In genomic region chr1:93445111-93445821, GRCm38 (mm10) we compare ENCODE assay signal across 8 mouse cellular contexts. TPM values are rescaled to one million over a fixed set of nuclear protein-coding genes. Genes with fewer than 3 reads are reported as not detected.
DNase-seq lines count a peak whose midpoint lies in the region; ATAC-seq and TF ChIP-seq lines count a peak whose summit lies in the region.

No protein-coding gene starts in this region.

- H3K4me1 ChIP-seq in heart, embryonic 15.5 days (replicated peaks), result peaks cover 32% of the 10 kb centered on the region
- H3K4me1 ChIP-seq in liver, embryonic 14.5 days (replicated peaks; ENCODE audit: control insufficient read depth in 2 of 2, insufficient read depth in 2 of 2, low read length in 1 of 2), result peaks cover 10 to 27% of the 10 kb centered on the region in 2 experiments
- peaks cover 25% of the 10 kb centered on the region for H3K4me1 ChIP-seq in stomach, embryonic 15.5 days

- no peaks in the 10 kb centered on the region for H3K27me3 ChIP-seq in heart, embryonic 15.5 days
- H3K27me3 ChIP-seq in liver, embryonic 14.5 days (ENCODE audit: control insufficient read depth, insufficient read depth, low read length), result no peaks in the 10 kb centered on the region
- no peaks in the 10 kb centered on the region for H3K27me3 ChIP-seq in stomach, embryonic 15.5 days (replicated peaks)

- peak overlapping the region; percentile 87 for H3K9ac ChIP-seq in heart, embryonic 15.5 days
- H3K9ac ChIP-seq in liver, embryonic 14.5 days (replicated peaks), result peak overlapping the region; percentile 85
- H3K9ac ChIP-seq in stomach, embryonic 15.5 days, result peak overlapping the region; percentile 82

- WGBS in heart, embryonic 15.5 days, result under 1% methylated on average over 65 of the region's 84 CpGs
- WGBS in liver, embryonic 14.5 days (ENCODE audit: insufficient replicate concordance), result under 1% methylated on average over 84 of the region's 84 CpGs
- under 1% methylated on average over 79 of the region's 84 CpGs for WGBS in stomach, embryonic 15.5 days

- H3K9me3 ChIP-seq in heart, embryonic 15.5 days (replicated peaks), result no peaks in the 10 kb centered on the region
- H3K9me3 ChIP-seq in liver, embryonic 14.5 days (ENCODE audit: control insufficient read depth, low read length), result no peaks in the 10 kb centered on the region
- no peaks in the 10 kb centered on the region for H3K9me3 ChIP-seq in stomach, embryonic 15.5 days

- H3K4me3 ChIP-seq in heart, embryonic 15.5 days, result peak overlapping the region; percentile 85
- H3K4me3 ChIP-seq in liver, embryonic 14.5 days (ENCODE audit: insufficient read depth in 1 of 2, low read depth in 2 of 2, low read length in 2 of 2), result peak overlapping the region; percentile 74 to 97
- peak overlapping the region; percentile 94 for H3K4me3 ChIP-seq in stomach, embryonic 15.5 days (replicated peaks)

- H3K36me3 ChIP-seq in heart, embryonic 15.5 days, result peaks cover 21% of the 10 kb centered on the region
- H3K36me3 ChIP-seq in liver, embryonic 14.5 days (replicated peaks; ENCODE audit: control insufficient read depth, insufficient read depth, low read depth), result peaks cover 6% of the 10 kb centered on the region
- peaks cover 11% of the 10 kb centered on the region for H3K36me3 ChIP-seq in stomach, embryonic 15.5 days

- TF ChIP-seq POLR2A in brain, embryonic 14.5 days (IDR thresholded peaks at IDR 0.05; ENCODE audit: borderline replicate concordance, extremely low read depth, insufficient read depth, insufficient read length, poor library complexity, severe bottlenecking), result peak; percentile 59

- peak; percentile 77 for DNase-seq in CD4-positive, CD25-positive, alpha-beta regulatory T cell, adult 2 months (ENCODE audit: low read depth, low spot score)
- DNase-seq in brain, embryonic 14.5 days (ENCODE audit: low read depth), result peak; percentile 70
- DNase-seq in fibroblast of lung, adult 2 months (ENCODE audit: low read depth), result peak; percentile 26
- peak; percentile 84 to 92 for DNase-seq in kidney, postnatal 25 days
- DNase-seq in liver, embryonic 14.5 days (ENCODE audit: low read depth in 3 of 3, low spot score in 3 of 3), result peak; percentile 53 to 61 (median 57)
- peak; percentile 80 for DNase-seq in neural tube, embryonic 10.5 days (ENCODE audit: extremely low spot score, low spot score)

- peak; percentile 92 for ATAC-seq in heart, embryonic 15.5 days (replicated peaks; ENCODE audit: insufficient number of reproducible peaks, insufficient read depth, low FRiP score, low read depth)
- peak; percentile 90 for ATAC-seq in liver, embryonic 14.5 days (ENCODE audit: insufficient read depth)
- peak; percentile 93 for ATAC-seq in stomach, embryonic 15.5 days (ENCODE audit: insufficient read depth, low FRiP score, low read depth)

- TF ChIP-seq EP300 in liver, embryonic 14.5 days (IDR thresholded peaks at IDR 0.05; ENCODE audit: low read depth), result no peak

- peak overlapping the region; percentile 95 for H3K27ac ChIP-seq in heart, embryonic 15.5 days
- peak overlapping the region; percentile 61 for H3K27ac ChIP-seq in liver, embryonic 14.5 days
- H3K27ac ChIP-seq in stomach, embryonic 15.5 days, result peak overlapping the region; percentile 98

- no peak for TF ChIP-seq CTCF in brain, embryonic 14.5 days (IDR thresholded peaks at IDR 0.05; ENCODE audit: borderline replicate concordance, extremely low read depth, insufficient read depth, insufficient read length)
- TF ChIP-seq CTCF in liver, embryonic 14.5 days (IDR thresholded peaks at IDR 0.05; ENCODE audit: low read depth), result no peak

- peak overlapping the region; percentile 64 for H3K4me2 ChIP-seq in heart, embryonic 15.5 days
- H3K4me2 ChIP-seq in liver, embryonic 14.5 days (ENCODE audit: low read depth), result peak overlapping the region; percentile 62
- H3K4me2 ChIP-seq in stomach, embryonic 15.5 days, result peak overlapping the region; percentile 70

RNA-seq across cellular contexts. Expression of gene Hdlbp, which starts 33.3 kb away (rescaled TPM):
- polyA plus RNA-seq in brain, embryonic 14.5 days (2012; rRNA removed), result 70.3 and 90.6 TPM in 2 replicates
- polyA plus RNA-seq in heart, embryonic 15.5 days (2015; fragmentation: Nextera tagmentation; extraction: Ambion mirVana), result 124 and 140 TPM in 2 replicates
- polyA plus RNA-seq in liver, embryonic 14.5 days (2012; rRNA removed), result 30.9 and 47.2 TPM in 2 replicates
- 59.3 and 61.6 TPM in 2 replicates for polyA plus RNA-seq in liver, embryonic 14.5 days (2014; fragmentation: Nextera tagmentation; extraction: Ambion mirVana)
- polyA plus RNA-seq in stomach, embryonic 15.5 days (2015; fragmentation: Nextera tagmentation; extraction: Ambion mirVana), result 167 and 173 TPM in 2 replicates

Comparison
In these comparisons a context has a peak if more than half of its experiments do, and no peak if none do; other contexts are left out.
1. Peak in every context shown above with its lines: DNase-seq, ATAC-seq, H3K4me3 ChIP-seq and H3K27ac ChIP-seq.
2. DNase-seq: peak in every context shown above with its lines; median percentile 88 in kidney, postnatal 25 days; 80 in neural tube, embryonic 10.5 days; 77 in CD4-positive, CD25-positive, alpha-beta regulatory T cell, adult 2 months; 70 in brain, embryonic 14.5 days; 57 in liver, embryonic 14.5 days; 26 in fibroblast of lung, adult 2 months.